Mouse (Mus musculus): ENCODE data around the gene Vav1. TPM values are rescaled to one million over a fixed set of nuclear protein-coding genes. Genes with fewer than 3 reads are reported as not detected.

Gene Vav1
- 1.4 and 2.0 TPM in 2 replicates for polyA plus RNA-seq (2015; fragmentation: Nextera tagmentation; extraction: Ambion mirVana)

- WGBS = 58% methylated on average over 26 of the region's 26 CpGs
- Histone ChIP-seq H3K4me3 (ENCODE audit: low read length) (no peak within 1 kb of the TSS), H3K9ac (replicated peaks; ENCODE audit: low read length) (no peak within 1 kb of the TSS), H3K36me3 (ENCODE audit: insufficient read depth, low read length) (no peaks in the 10 kb centered on the region), H3K27ac (ENCODE audit: low read length) (no peak within 1 kb of the TSS), H3K9me3 (ENCODE audit: low read length) (no peaks in the 10 kb centered on the region), H3K4me2 (replicated peaks; ENCODE audit: low read depth, low read length) (no peak within 1 kb of the TSS), H3K4me1 (ENCODE audit: insufficient read depth, low read length) (peaks cover 16% of the 10 kb centered on the region), H3K27me3 (ENCODE audit: insufficient read depth, low read length) (no peaks in the 10 kb centered on the region)
- no peak for ATAC-seq (ENCODE audit: low FRiP score, low TSS enrichment)
These were observed at the start of gene Vav1 for GRCm38 (mm10) chr17:57278943-57279590. Vav1 (plus strand) TSS chr17:57279100.

- WGBS = 76% methylated on average over 15 of the region's 15 CpGs
- 0 out of 2 replicates have a peak, but pooled peaks cover 5% of the 10 kb centered on the region for H3K4me1 ChIP-seq (ENCODE audit: insufficient read depth, low read length)
- H3K9me3 ChIP-seq (ENCODE audit: low read length) = no peaks in the 10 kb centered on the region
- no peak overlapping the region for H3K27ac ChIP-seq (ENCODE audit: low read length)
- H3K36me3 ChIP-seq (ENCODE audit: insufficient read depth, low read length) = peaks cover 9% of the 10 kb centered on the region
- no peak overlapping the region for H3K4me3 ChIP-seq (ENCODE audit: low read length)
- no peak overlapping the region for H3K4me2 ChIP-seq (replicated peaks; ENCODE audit: low read depth, low read length)
- H3K27me3 ChIP-seq (ENCODE audit: insufficient read depth, low read length) = peaks cover 3% of the 10 kb centered on the region; the same call in 1 of the 2 replicates
- ATAC-seq (ENCODE audit: low FRiP score, low TSS enrichment) = no peak
- H3K9ac ChIP-seq (replicated peaks; ENCODE audit: low read length) = no peak overlapping the region
These were observed 48.8 kb upstream of the Vav1 start for GRCm38 (mm10) chr17:57229851-57230727.

GRCm38 (mm10) chr17:57230728-57231125 lies 48.2 kb upstream of the Vav1 start:
- H3K4me1 ChIP-seq (ENCODE audit: insufficient read depth, low read length) = 0 out of 2 replicates have a peak, but pooled peaks cover 5% of the 10 kb centered on the region
- no peak for ATAC-seq (ENCODE audit: low FRiP score, low TSS enrichment)
- H3K27me3 ChIP-seq (ENCODE audit: insufficient read depth, low read length) = no peaks in the 10 kb centered on the region
- no peaks in the 10 kb centered on the region for H3K9me3 ChIP-seq (ENCODE audit: low read length)
- no peak overlapping the region for H3K4me3 ChIP-seq (ENCODE audit: low read length)
- WGBS = 59% methylated on average over 6 of the region's 6 CpGs
- no peak overlapping the region for H3K27ac ChIP-seq (ENCODE audit: low read length)
- peaks cover 14% of the 10 kb centered on the region for H3K36me3 ChIP-seq (ENCODE audit: insufficient read depth, low read length)
- no peak overlapping the region for H3K9ac ChIP-seq (replicated peaks; ENCODE audit: low read length)
- no peak overlapping the region for H3K4me2 ChIP-seq (replicated peaks; ENCODE audit: low read depth, low read length)

GRCm38 (mm10) chr17:57231321-57231771 lies 47.6 kb upstream of the Vav1 start:
- no peak overlapping the region for H3K4me3 ChIP-seq (ENCODE audit: low read length)
- no peak for ATAC-seq (ENCODE audit: low FRiP score, low TSS enrichment)
- H3K27ac ChIP-seq (ENCODE audit: low read length) = no peak overlapping the region
- H3K4me1 ChIP-seq (ENCODE audit: insufficient read depth, low read length) = 0 out of 2 replicates have a peak, but pooled peaks cover 5% of the 10 kb centered on the region
- no peaks in the 10 kb centered on the region for H3K27me3 ChIP-seq (ENCODE audit: insufficient read depth, low read length)
- no peak overlapping the region for H3K4me2 ChIP-seq (replicated peaks; ENCODE audit: low read depth, low read length)
- peaks cover 20% of the 10 kb centered on the region for H3K36me3 ChIP-seq (ENCODE audit: insufficient read depth, low read length)
- no peaks in the 10 kb centered on the region for H3K9me3 ChIP-seq (ENCODE audit: low read length)
- no peak overlapping the region for H3K9ac ChIP-seq (replicated peaks; ENCODE audit: low read length)

GRCm38 (mm10) chr17:57232200-57232599 lies 46.7 kb upstream of the Vav1 start:
- Histone ChIP-seq H3K36me3 (ENCODE audit: insufficient read depth, low read length) (peaks cover 29% of the 10 kb centered on the region), H3K4me2 (replicated peaks; ENCODE audit: low read depth, low read length) (no peak overlapping the region), H3K9ac (replicated peaks; ENCODE audit: low read length) (no peak overlapping the region), H3K27me3 (ENCODE audit: insufficient read depth, low read length) (no peaks in the 10 kb centered on the region), H3K4me1 (ENCODE audit: insufficient read depth, low read length) (0 out of 2 replicates have a peak, but pooled peaks cover 5% of the 10 kb centered on the region), H3K4me3 (ENCODE audit: low read length) (no peak overlapping the region), H3K27ac (ENCODE audit: low read length) (no peak overlapping the region), H3K9me3 (ENCODE audit: low read length) (no peaks in the 10 kb centered on the region)
- ATAC-seq (ENCODE audit: low FRiP score, low TSS enrichment) = no peak
- 93% methylated on average over 1 of the region's 1 CpGs for WGBS

GRCm38 (mm10) chr17:57233038-57233437 lies 45.9 kb upstream of the Vav1 start:
- Histone ChIP-seq H3K27ac (ENCODE audit: low read length) (peak overlapping the region; percentile 72), H3K36me3 (ENCODE audit: insufficient read depth, low read length) (peaks cover 37% of the 10 kb centered on the region), H3K4me3 (ENCODE audit: low read length) (peak overlapping the region; percentile 24; the same call in 1 of the 2 replicates), H3K4me2 (replicated peaks; ENCODE audit: low read depth, low read length) (0 out of 2 replicates have a peak overlapping the region, but pooled peaks have one; percentile 7), H3K9ac (replicated peaks; ENCODE audit: low read length) (no peak overlapping the region), H3K4me1 (ENCODE audit: insufficient read depth, low read length) (0 out of 2 replicates have a peak, but pooled peaks cover 5% of the 10 kb centered on the region), H3K9me3 (ENCODE audit: low read length) (no peaks in the 10 kb centered on the region), H3K27me3 (ENCODE audit: insufficient read depth, low read length) (no peaks in the 10 kb centered on the region)
- 40% methylated on average over 7 of the region's 7 CpGs for WGBS
- ATAC-seq (ENCODE audit: low FRiP score, low TSS enrichment) = peak; percentile 88

GRCm38 (mm10) chr17:57234254-57234928 lies 44.5 kb upstream of the Vav1 start:
- Histone ChIP-seq H3K9me3 (ENCODE audit: low read length) (no peaks in the 10 kb centered on the region), H3K4me1 (ENCODE audit: insufficient read depth, low read length) (0 out of 2 replicates have a peak, but pooled peaks cover 5% of the 10 kb centered on the region), H3K4me3 (ENCODE audit: low read length) (peak overlapping the region; percentile 24), H3K27ac (ENCODE audit: low read length) (peak overlapping the region; percentile 72), H3K36me3 (ENCODE audit: insufficient read depth, low read length) (peaks cover 42% of the 10 kb centered on the region), H3K4me2 (replicated peaks; ENCODE audit: low read depth, low read length) (peak overlapping the region; percentile 10; the same call in 1 of the 2 replicates), H3K9ac (replicated peaks; ENCODE audit: low read length) (peak overlapping the region; percentile 24; the same call in 1 of the 2 replicates), H3K27me3 (ENCODE audit: insufficient read depth, low read length) (no peaks in the 10 kb centered on the region)
- WGBS = 75% methylated on average over 12 of the region's 12 CpGs
- ATAC-seq (ENCODE audit: low FRiP score, low TSS enrichment) = peak; percentile 52; the same call in 1 of the 2 replicates

- Histone ChIP-seq H3K4me2 (replicated peaks; ENCODE audit: low read depth, low read length) (no peak overlapping the region), H3K27me3 (ENCODE audit: insufficient read depth, low read length) (no peaks in the 10 kb centered on the region), H3K36me3 (ENCODE audit: insufficient read depth, low read length) (peaks cover 42% of the 10 kb centered on the region), H3K9ac (replicated peaks; ENCODE audit: low read length) (no peak overlapping the region), H3K4me1 (ENCODE audit: insufficient read depth, low read length) (0 out of 2 replicates have a peak, but pooled peaks cover 5% of the 10 kb centered on the region), H3K9me3 (ENCODE audit: low read length) (no peaks in the 10 kb centered on the region), H3K27ac (ENCODE audit: low read length) (no peak overlapping the region), H3K4me3 (ENCODE audit: low read length) (no peak overlapping the region)
- ATAC-seq (ENCODE audit: low FRiP score, low TSS enrichment) = no peak
- WGBS = 90% methylated on average over 5 of the region's 5 CpGs
These were observed 43.1 kb upstream of the Vav1 start for GRCm38 (mm10) chr17:57235803-57236202.

GRCm38 (mm10) chr17:57237181-57237580 lies 41.7 kb upstream of the Vav1 start:
- Histone ChIP-seq H3K27ac (ENCODE audit: low read length) (no peak overlapping the region), H3K27me3 (ENCODE audit: insufficient read depth, low read length) (no peaks in the 10 kb centered on the region), H3K9ac (replicated peaks; ENCODE audit: low read length) (no peak overlapping the region), H3K9me3 (ENCODE audit: low read length) (no peaks in the 10 kb centered on the region), H3K4me2 (replicated peaks; ENCODE audit: low read depth, low read length) (no peak overlapping the region), H3K4me1 (ENCODE audit: insufficient read depth, low read length) (no peaks in the 10 kb centered on the region), H3K36me3 (ENCODE audit: insufficient read depth, low read length) (peaks cover 50% of the 10 kb centered on the region), H3K4me3 (ENCODE audit: low read length) (no peak overlapping the region)
- 90% methylated on average over 9 of the region's 9 CpGs for WGBS
- no peak for ATAC-seq (ENCODE audit: low FRiP score, low TSS enrichment)

Data from kidney, embryonic 16.5 days (tissue).